Mouse (Mus musculus): ENCODE results near the gene Klhl24. TPM values are rescaled to one million over a fixed set of nuclear protein-coding genes. Genes with fewer than 3 reads are reported as not detected.

Gene Klhl24
- 14.0 and 15.4 TPM in 2 replicates for polyA plus RNA-seq (2015; fragmentation: Nextera tagmentation; extraction: Ambion mirVana)

GRCm38 (mm10) chr16:20097069-20097710 lies at the start of gene Klhl24:
Gene Klhl24 (plus strand): TSS chr16:20097542.

GRCm38 (mm10) chr16:20140772-20141531 lies 43.6 kb downstream of the Klhl24 start, which contains the start of gene Yeats2:
Gene Yeats2 (plus strand): TSS chr16:20141063.

Other genes with a start within 250 kb of the Klhl24 start
- gene Klhl6, start 114.5 kb upstream of the Klhl24 start, polyA plus RNA-seq (2015; fragmentation: Nextera tagmentation; extraction: Ambion mirVana): 17.5 and 23.1 TPM in 2 replicates
- gene Yeats2, start 43.5 kb downstream of the Klhl24 start, polyA plus RNA-seq (2015; fragmentation: Nextera tagmentation; extraction: Ambion mirVana): 5.4 and 6.7 TPM in 2 replicates
- 0.13 and 0.20 TPM in 2 replicates for gene Map6d1, start 143.8 kb downstream of the Klhl24 start, polyA plus RNA-seq (2015; fragmentation: Nextera tagmentation; extraction: Ambion mirVana)
- gene Parl, start 204.8 kb downstream of the Klhl24 start, polyA plus RNA-seq (2015; fragmentation: Nextera tagmentation; extraction: Ambion mirVana): 68.5 and 71.8 TPM in 2 replicates
- gene Cyp2ab1, start 227.9 kb downstream of the Klhl24 start, polyA plus RNA-seq (2015; fragmentation: Nextera tagmentation; extraction: Ambion mirVana): 0.06 and 0.10 TPM in 2 replicates

Measured in spleen, postnatal 0 days (tissue).